Mouse (Mus musculus) heart, adult 2 months (tissue): ENCODE data around the gene Endou.

Experiments used
- CTCF ChIP-seq: fragments of 200-600 bp; IDR thresholded peaks from 2 replicates; pipeline ENCODE4 v1.8.1; 2022; ENCODE audit warnings: antibody characterized with exemption, mild to moderate bottlenecking, moderate library complexity
- EP300 ChIP-seq: fragments of 200-500 bp; IDR thresholded peaks from 2 replicates; pipeline ENCODE4 v1.6.1; 2011; ENCODE audit warnings: low read depth, low read length, control low read depth; ENCODE audit not compliant: insufficient read depth
- POLR2A ChIP-seq: fragments of 200-500 bp; IDR thresholded peaks from 2 replicates; pipeline ENCODE4 v1.6.1; 2011; ENCODE audit warnings: mild to moderate bottlenecking, low read depth, low read length, control low read depth; ENCODE audit not compliant: insufficient read depth

GRCm38 (mm10) chr15:97665770-97666456 lies 65.2 kb downstream of the Endou start:
- TF ChIP-seq CTCF (no peak), POLR2A (no peak), EP300 (no peak)
